Mouse (Mus musculus) ES-Bruce4 (cell line): ENCODE results near the gene Shq1. TPM values are rescaled to one million over a fixed set of nuclear protein-coding genes. Genes with fewer than 3 reads are reported as not detected.

Experiments
- H3K27ac ChIP-seq: 2 replicates; pipeline ENCODE4 v1.5.1; 2012; ENCODE audit warnings: low read length, inconsistent platforms; ENCODE audit not compliant: insufficient read depth
- H3K27me3 ChIP-seq: 2 replicates; pipeline ENCODE4 v1.6.1; 2012; ENCODE audit warnings: mild to moderate bottlenecking, low read length, inconsistent platforms; ENCODE audit not compliant: control insufficient read depth, poor library complexity, insufficient read depth, severe bottlenecking
- H3K36me3 ChIP-seq: 2 replicates; pipeline ENCODE4 v1.6.1; 2012; ENCODE audit warnings: inconsistent platforms, mild to moderate bottlenecking, low read length, moderate library complexity; ENCODE audit not compliant: control insufficient read depth, poor library complexity, insufficient read depth, severe bottlenecking
- H3K4me1 ChIP-seq: one replicate; pipeline ENCODE4 v1.8.1; 2011; ENCODE audit warnings: low read length; ENCODE audit not compliant: control insufficient read depth, insufficient read depth
- H3K4me3 ChIP-seq: 2 replicates; pipeline ENCODE4 v1.5.1; 2011; ENCODE audit warnings: low read depth, mild to moderate bottlenecking, low read length
- H3K9ac ChIP-seq: 2 replicates; pipeline ENCODE4 v1.6.1; 2012; ENCODE audit warnings: low read depth, mild to moderate bottlenecking, inconsistent platforms; ENCODE audit not compliant: poor library complexity, severe bottlenecking
- H3K9me3 ChIP-seq: replicated peaks from 2 replicates; pipeline ENCODE4 v1.6.1; 2012; ENCODE audit warnings: mild to moderate bottlenecking, low read length, inconsistent platforms; ENCODE audit not compliant: control insufficient read depth, poor library complexity, insufficient read depth, severe bottlenecking
- CTCF ChIP-seq: IDR thresholded peaks from one replicate; pipeline ENCODE4 v1.8.1; 2011; ENCODE audit warnings: low read depth, low read length
- EP300 ChIP-seq: IDR thresholded peaks from 2 replicates; pipeline ENCODE4 v1.6.1; 2011; ENCODE audit warnings: low read depth, low read length; ENCODE audit not compliant: insufficient read depth
- POLR2A ChIP-seq: IDR thresholded peaks from one replicate; pipeline ENCODE4 v1.8.1; 2011; ENCODE audit warnings: low read length; ENCODE audit not compliant: insufficient read depth
- polyA plus RNA-seq: library from polyadenylated mRNA; stranded (reverse); fragments of >200 nt; gene quantifications from 2 replicates; pipeline ENCODE4 v1.2.4, GENCODE M21; 2011; ENCODE audit warnings: low read depth; ENCODE audit not compliant: missing spikeins, insufficient read depth, insufficient read length

Gene Shq1
- 16.6 and 19.0 TPM in 2 replicates for polyA plus RNA-seq

GRCm38 (mm10) chr6:100670880-100671344, at the start of gene Shq1:
Gene Shq1 (minus strand): TSS chr6:100671157.
- peak within 1 kb of the TSS; percentile 86 for H3K4me3 ChIP-seq
- peak within 1 kb of the TSS; percentile 89 for H3K9ac ChIP-seq
- H3K36me3 ChIP-seq: peaks cover 2% of the 10 kb centered on the region; the same call in 1 of the 2 replicates
- no peak for TF ChIP-seq POLR2A
- no peak for TF ChIP-seq CTCF
- no peak for TF ChIP-seq EP300
- no peaks in the 10 kb centered on the region for H3K4me1 ChIP-seq
- no peaks in the 10 kb centered on the region for H3K9me3 ChIP-seq
- no peak within 1 kb of the TSS for H3K27ac ChIP-seq
- H3K27me3 ChIP-seq: no peaks in the 10 kb centered on the region

- TF ChIP-seq CTCF: no peak
- TF ChIP-seq EP300: no peak
- TF ChIP-seq POLR2A: no peak
- Histone ChIP-seq H3K27me3 (no peaks in the 10 kb centered on the region), H3K4me3 (no peak overlapping the region), H3K9me3 (no peaks in the 10 kb centered on the region; the same call in 1 of the 2 replicates), H3K9ac (no peak overlapping the region), H3K36me3 (no peaks in the 10 kb centered on the region), H3K4me1 (no peaks in the 10 kb centered on the region), H3K27ac (no peak overlapping the region)
These were observed 49.1 kb upstream of the Shq1 start for GRCm38 (mm10) chr6:100720098-100720501.

GRCm38 (mm10) chr6:100716817-100717216, 45.9 kb upstream of the Shq1 start:
- Histone ChIP-seq H3K27me3 (no peaks in the 10 kb centered on the region), H3K9ac (no peak overlapping the region), H3K4me1 (no peaks in the 10 kb centered on the region), H3K9me3 (no peaks in the 10 kb centered on the region; the same call in 1 of the 2 replicates), H3K4me3 (no peak overlapping the region), H3K36me3 (no peaks in the 10 kb centered on the region), H3K27ac (no peak overlapping the region)
- TF ChIP-seq POLR2A (no peak), CTCF (no peak), EP300 (no peak)

DNA sequence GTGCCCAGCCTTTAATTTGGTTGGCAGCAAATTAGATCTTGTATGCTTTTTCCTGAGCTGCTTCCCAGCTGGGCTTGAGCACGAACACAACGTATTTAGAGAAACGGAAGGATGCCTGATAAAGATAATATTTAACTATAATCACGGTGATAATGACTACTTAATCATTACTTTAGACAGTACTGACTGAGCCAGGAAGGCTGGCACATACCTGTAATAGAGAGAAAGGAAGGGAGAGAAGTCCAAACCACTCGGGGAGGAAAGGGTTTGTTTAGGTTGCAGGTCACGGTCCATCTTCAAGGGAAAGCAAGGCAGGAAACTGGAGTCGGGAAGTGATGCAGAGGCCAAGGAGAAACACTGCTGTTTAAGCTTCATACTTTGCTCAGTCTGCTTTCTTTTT, 45.2 kb upstream of the Shq1 start:
- Histone ChIP-seq H3K27ac (no peak overlapping the region), H3K36me3 (no peaks in the 10 kb centered on the region), H3K4me1 (no peaks in the 10 kb centered on the region), H3K9ac (no peak overlapping the region), H3K9me3 (no peaks in the 10 kb centered on the region; the same call in 1 of the 2 replicates), H3K4me3 (no peak overlapping the region), H3K27me3 (no peaks in the 10 kb centered on the region)
- TF ChIP-seq POLR2A (no peak), EP300 (no peak), CTCF (no peak)

- no peaks in the 10 kb centered on the region; the same call in 1 of the 2 replicates for H3K9me3 ChIP-seq
- TF ChIP-seq EP300 (no peak), CTCF (no peak), POLR2A (no peak)
- H3K4me1 ChIP-seq: no peaks in the 10 kb centered on the region
- H3K9ac ChIP-seq: no peak overlapping the region
- no peaks in the 10 kb centered on the region for H3K27me3 ChIP-seq
- no peak overlapping the region for H3K27ac ChIP-seq
- H3K4me3 ChIP-seq: no peak overlapping the region
- no peaks in the 10 kb centered on the region for H3K36me3 ChIP-seq
These were observed 44.4 kb upstream of the Shq1 start for GRCm38 (mm10) chr6:100715296-100715828.

DNA sequence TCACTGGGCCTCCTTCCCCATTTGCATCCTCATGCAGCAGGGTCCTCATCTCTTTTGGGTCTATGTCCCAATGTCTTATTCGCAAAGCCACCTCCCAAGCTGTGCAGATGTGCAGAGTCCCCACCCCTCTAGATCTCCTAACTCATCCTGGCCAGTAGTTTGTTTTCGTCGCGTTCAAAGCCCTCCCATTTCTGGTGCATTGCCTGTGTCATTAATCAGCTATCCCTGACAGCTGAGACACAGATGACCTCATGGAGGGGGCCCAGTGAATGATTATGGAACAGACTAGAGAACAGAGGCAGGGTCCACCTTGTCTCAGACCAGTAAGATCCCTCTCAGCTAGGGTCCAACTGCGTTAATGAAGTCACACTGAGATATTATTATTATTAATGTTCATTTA, 39.9 kb upstream of the Shq1 start:
- H3K27ac ChIP-seq: no peak overlapping the region
- no peaks in the 10 kb centered on the region for H3K9me3 ChIP-seq
- H3K36me3 ChIP-seq: no peaks in the 10 kb centered on the region
- no peak overlapping the region for H3K4me3 ChIP-seq
- H3K4me1 ChIP-seq: no peaks in the 10 kb centered on the region
- no peak for TF ChIP-seq EP300
- no peak for TF ChIP-seq CTCF
- no peak for TF ChIP-seq POLR2A
- no peaks in the 10 kb centered on the region for H3K27me3 ChIP-seq
- H3K9ac ChIP-seq: no peak overlapping the region
